Mouse (Mus musculus): ENCODE measurements around the gene Klhl31.

Klhl31 gene

GRCm38 (mm10) chr9:77703476-77703875 lies 67.2 kb downstream of the Klhl31 start:
- ATAC-seq (ENCODE audit: low TSS enrichment) = no peak

GRCm38 (mm10) chr9:77704108-77704507 lies 67.8 kb downstream of the Klhl31 start:
- ATAC-seq (ENCODE audit: low TSS enrichment) = no peak

GRCm38 (mm10) chr9:77706515-77706914 lies 70.2 kb downstream of the Klhl31 start:
- ATAC-seq (ENCODE audit: low TSS enrichment) = no peak

- no peak for ATAC-seq (ENCODE audit: low TSS enrichment)
Observed at GRCm38 (mm10) chr9:77707433-77708139, 71.3 kb downstream of the Klhl31 start.

GRCm38 (mm10) chr9:77708950-77709349 lies 72.7 kb downstream of the Klhl31 start:
- ATAC-seq (ENCODE audit: low TSS enrichment) = no peak

Data from frontal cortex, adult (tissue).